Mouse (Mus musculus): ENCODE measurements around the gene Gpr152. TPM values are rescaled to one million over a fixed set of nuclear protein-coding genes. Genes with fewer than 3 reads are reported as not detected.

The Gpr152 gene
- polyA plus RNA-seq, 1 experiment from 2014 or later = not detected

GRCm38 (mm10) chr19:4103792-4104191, 35.8 kb upstream of the Gpr152 start:
- TF ChIP-seq CTCF (IDR thresholded peaks at IDR 0.05; ENCODE audit: low read depth) = no peak
- TF ChIP-seq EP300 (optimal IDR thresholded peaks at IDR 0.05) = no peak
- Histone ChIP-seq H3K4me3 (ENCODE audit: low read depth, low read length) (no peak overlapping the region), H3K9me3 (ENCODE audit: control insufficient read depth, low read length) (no peaks in the 10 kb centered on the region), H3K4me1 (replicated peaks; ENCODE audit: control insufficient read depth, insufficient read depth) (peaks cover 8% of the 10 kb centered on the region), H3K9ac (ENCODE audit: low read length) (no peak overlapping the region), H3K36me3 (ENCODE audit: control insufficient read depth, insufficient read depth, low read length) (no peaks in the 10 kb centered on the region; the same call in 1 of the 2 replicates), H3K27ac (replicated peaks) (no peak overlapping the region), H3K4me2 (replicated peaks; ENCODE audit: low read depth) (no peak overlapping the region), H3K27me3 (ENCODE audit: control insufficient read depth, insufficient read depth, low read length) (no peaks in the 10 kb centered on the region)
- ATAC-seq (ENCODE audit: low FRiP score, low TSS enrichment) = no peak
- 75% methylated on average over 3 of the region's 3 CpGs for WGBS
- DNase-seq (ENCODE audit: low spot score) = no peak

- 91% methylated on average over 16 of the region's 16 CpGs for WGBS
- H3K4me2 ChIP-seq (replicated peaks; ENCODE audit: low read depth) = no peak overlapping the region
Measured at GRCm38 (mm10) chr19:4104675-4105194, 34.9 kb upstream of the Gpr152 start.

GRCm38 (mm10) chr19:4106654-4107053, 32.9 kb upstream of the Gpr152 start:
- ATAC-seq (ENCODE audit: low FRiP score, low TSS enrichment) = no peak
- WGBS = 90% methylated on average over 14 of the region's 14 CpGs
- H3K9ac ChIP-seq (ENCODE audit: low read length) = no peak overlapping the region
- no peaks in the 10 kb centered on the region; the same call in 1 of the 2 replicates for H3K36me3 ChIP-seq (ENCODE audit: control insufficient read depth, insufficient read depth, low read length)
- no peaks in the 10 kb centered on the region for H3K4me1 ChIP-seq (replicated peaks; ENCODE audit: control insufficient read depth, insufficient read depth)
- H3K4me3 ChIP-seq (ENCODE audit: low read depth, low read length) = no peak overlapping the region
- H3K9me3 ChIP-seq (ENCODE audit: control insufficient read depth, low read length) = no peaks in the 10 kb centered on the region
- H3K4me2 ChIP-seq (replicated peaks; ENCODE audit: low read depth) = no peak overlapping the region
- no peak for DNase-seq (ENCODE audit: low spot score)
- H3K27ac ChIP-seq (replicated peaks) = no peak overlapping the region
- H3K27me3 ChIP-seq (ENCODE audit: control insufficient read depth, insufficient read depth, low read length) = no peaks in the 10 kb centered on the region
- TF ChIP-seq CTCF (IDR thresholded peaks at IDR 0.05; ENCODE audit: low read depth) (no peak), EP300 (optimal IDR thresholded peaks at IDR 0.05) (no peak)

More at GRCm38 (mm10) chr19:4104675-4105194, 34.9 kb upstream of the Gpr152 start:
- H3K4me1 ChIP-seq (replicated peaks; ENCODE audit: control insufficient read depth, insufficient read depth) = peaks cover 1% of the 10 kb centered on the region; the same call in 1 of the 2 replicates
- H3K36me3 ChIP-seq (ENCODE audit: control insufficient read depth, insufficient read depth, low read length) = no peaks in the 10 kb centered on the region; the same call in 1 of the 2 replicates
- TF ChIP-seq EP300 (optimal IDR thresholded peaks at IDR 0.05) = no peak
- no peak for TF ChIP-seq CTCF (IDR thresholded peaks at IDR 0.05; ENCODE audit: low read depth)
- H3K4me3 ChIP-seq (ENCODE audit: low read depth, low read length) = no peak overlapping the region
- H3K27ac ChIP-seq (replicated peaks) = no peak overlapping the region
- no peak overlapping the region for H3K9ac ChIP-seq (ENCODE audit: low read length)
- no peaks in the 10 kb centered on the region for H3K9me3 ChIP-seq (ENCODE audit: control insufficient read depth, low read length)
- DNase-seq (ENCODE audit: low spot score) (no peak), ATAC-seq (ENCODE audit: low FRiP score, low TSS enrichment) (no peak)
- H3K27me3 ChIP-seq (ENCODE audit: control insufficient read depth, insufficient read depth, low read length) = no peaks in the 10 kb centered on the region

GRCm38 (mm10) chr19:4108535-4108934, 31.1 kb upstream of the Gpr152 start:
- TF ChIP-seq CTCF (IDR thresholded peaks at IDR 0.05; ENCODE audit: low read depth) (no peak), EP300 (optimal IDR thresholded peaks at IDR 0.05) (no peak)
- 87% methylated on average over 9 of the region's 9 CpGs for WGBS
- Histone ChIP-seq H3K9me3 (ENCODE audit: control insufficient read depth, low read length) (no peaks in the 10 kb centered on the region), H3K27me3 (ENCODE audit: control insufficient read depth, insufficient read depth, low read length) (no peaks in the 10 kb centered on the region), H3K4me2 (replicated peaks; ENCODE audit: low read depth) (no peak overlapping the region), H3K9ac (ENCODE audit: low read length) (no peak overlapping the region), H3K27ac (replicated peaks) (no peak overlapping the region), H3K36me3 (ENCODE audit: control insufficient read depth, insufficient read depth, low read length) (peaks cover 5% of the 10 kb centered on the region; the same call in 1 of the 2 replicates), H3K4me3 (ENCODE audit: low read depth, low read length) (no peak overlapping the region), H3K4me1 (replicated peaks; ENCODE audit: control insufficient read depth, insufficient read depth) (no peaks in the 10 kb centered on the region)
- DNase-seq (ENCODE audit: low spot score) = no peak
- no peak for ATAC-seq (ENCODE audit: low FRiP score, low TSS enrichment)

GRCm38 (mm10) chr19:4112063-4112960, 27.3 kb upstream of the Gpr152 start:
- Histone ChIP-seq H3K4me1 (replicated peaks; ENCODE audit: control insufficient read depth, insufficient read depth) (no peaks in the 10 kb centered on the region), H3K27me3 (ENCODE audit: control insufficient read depth, insufficient read depth, low read length) (no peaks in the 10 kb centered on the region), H3K36me3 (ENCODE audit: control insufficient read depth, insufficient read depth, low read length) (peaks cover 17% of the 10 kb centered on the region), H3K9me3 (ENCODE audit: control insufficient read depth, low read length) (no peaks in the 10 kb centered on the region), H3K4me3 (ENCODE audit: low read depth, low read length) (no peak overlapping the region), H3K4me2 (replicated peaks; ENCODE audit: low read depth) (no peak overlapping the region), H3K9ac (ENCODE audit: low read length) (no peak overlapping the region), H3K27ac (replicated peaks) (no peak overlapping the region)
- ATAC-seq (ENCODE audit: low FRiP score, low TSS enrichment) = no peak
- TF ChIP-seq EP300 (optimal IDR thresholded peaks at IDR 0.05) (no peak), CTCF (IDR thresholded peaks at IDR 0.05; ENCODE audit: low read depth) (no peak)
- no peak for DNase-seq (ENCODE audit: low spot score)
- 95% methylated on average over 26 of the region's 26 CpGs for WGBS
